22 mouse cellular contexts compared by ENCODE assay signal in genomic region chr11:9731300-9731699, GRCm38 (mm10).
DNase-seq lines count a peak whose midpoint lies in the region; ATAC-seq and TF ChIP-seq lines count a peak whose summit lies in the region.
"Had no signal": no experiment of that assay in that cellular context is flagged by ENCODE, and none has a peak within 500 bp of the region (broad histone marks: within the 10 kb centered on the region; RNA-seq: fewer than 3 reads in every experiment).

No protein-coding gene starts in this region.

- H3K27ac ChIP-seq in lung, embryonic 14.5 days (ENCODE audit: low read depth): no peak overlapping the region
- peak overlapping the region; percentile 17; the same call in 1 of the 2 replicates for H3K27ac ChIP-seq in lung, embryonic 16.5 days (ENCODE audit: low read length)
- H3K27ac ChIP-seq: embryonic facial prominence, embryonic 10.5 days; embryonic facial prominence, embryonic 12.5 days; forebrain, embryonic 13.5 days; forebrain, embryonic 15.5 days had no signal

- no peak overlapping the region for H3K9ac ChIP-seq in lung, embryonic 14.5 days
- no peak overlapping the region for H3K9ac ChIP-seq in lung, embryonic 16.5 days (ENCODE audit: low read length)
- H3K9ac ChIP-seq: embryonic facial prominence, embryonic 12.5 days; forebrain, embryonic 13.5 days; forebrain, embryonic 15.5 days; forebrain, postnatal 0 days had no signal

- no peak overlapping the region for H3K4me2 ChIP-seq in lung, embryonic 14.5 days
- H3K4me2 ChIP-seq in lung, embryonic 16.5 days (ENCODE audit: low read depth, low read length): peak overlapping the region; percentile 20; the same call in 1 of the 2 replicates
- H3K4me2 ChIP-seq: embryonic facial prominence, embryonic 12.5 days; forebrain, embryonic 13.5 days; forebrain, embryonic 15.5 days had no signal

- no peak for TF ChIP-seq CTCF in lung, embryonic 14.5 days (IDR thresholded peaks at IDR 0.05; ENCODE audit: low read depth)
- TF ChIP-seq CTCF in lung, adult 2 months (IDR thresholded peaks at IDR 0.05; ENCODE audit: insufficient read depth, low read length): no peak

- H3K4me3 ChIP-seq in lung, embryonic 14.5 days (ENCODE audit: low read depth, low read length): no peak overlapping the region
- H3K4me3 ChIP-seq in lung, embryonic 16.5 days (ENCODE audit: low read length): no peak overlapping the region
- H3K4me3 ChIP-seq in lung, adult 2 months (replicated peaks; ENCODE audit: extremely low read depth, low read depth, low read length): no peak overlapping the region
- H3K4me3 ChIP-seq: embryonic facial prominence, embryonic 10.5 days; embryonic facial prominence, embryonic 12.5 days; forebrain, embryonic 13.5 days; forebrain, embryonic 15.5 days had no signal

- no peaks in the 10 kb centered on the region for H3K36me3 ChIP-seq in lung, embryonic 14.5 days (ENCODE audit: insufficient read depth)
- H3K36me3 ChIP-seq in lung, embryonic 16.5 days (ENCODE audit: control insufficient read depth, insufficient read depth, low read length): no peaks in the 10 kb centered on the region
- H3K36me3 ChIP-seq: embryonic facial prominence, embryonic 10.5 days; embryonic facial prominence, embryonic 12.5 days; forebrain, embryonic 15.5 days; G1E had no signal

- 61% methylated on average over 1 of the region's 1 CpGs for WGBS in lung, embryonic 14.5 days
- WGBS in lung, embryonic 16.5 days: 56% methylated on average over 1 of the region's 1 CpGs
- WGBS in lung, adult 2 months: 63% methylated on average over 1 of the region's 1 CpGs

- ATAC-seq in lung, embryonic 14.5 days (ENCODE audit: insufficient read depth): peak; percentile 79
- peak; percentile 88 for ATAC-seq in lung, embryonic 16.5 days (ENCODE audit: low read depth)
- ATAC-seq: CD4-positive, CD25-positive, alpha-beta regulatory T cell, adult 4 months; forebrain, embryonic 13.5 days; forebrain, embryonic 15.5 days; forebrain, postnatal 0 days had no signal

- TF ChIP-seq POLR2A in lung, adult 2 months (IDR thresholded peaks at IDR 0.05; ENCODE audit: borderline replicate concordance, extremely low read depth, low read depth, low read length): no peak

- H3K9me3 ChIP-seq in lung, embryonic 14.5 days (ENCODE audit: low read depth, low read length): no peaks in the 10 kb centered on the region
- no peaks in the 10 kb centered on the region for H3K9me3 ChIP-seq in lung, embryonic 16.5 days (ENCODE audit: control insufficient read depth, low read length)
- H3K9me3 ChIP-seq: embryonic facial prominence, embryonic 10.5 days; embryonic facial prominence, embryonic 12.5 days; forebrain, embryonic 13.5 days; forebrain, embryonic 15.5 days; G1E had no signal

- no peaks in the 10 kb centered on the region for H3K27me3 ChIP-seq in lung, embryonic 14.5 days (ENCODE audit: insufficient read depth, low read length)
- H3K27me3 ChIP-seq in lung, embryonic 16.5 days (ENCODE audit: control insufficient read depth, insufficient read depth, low read depth, low read length): no peaks in the 10 kb centered on the region
- H3K27me3 ChIP-seq: CH12.LX; embryonic facial prominence, embryonic 12.5 days; forebrain, embryonic 13.5 days; forebrain, embryonic 15.5 days had no signal

- peak; percentile 14 for DNase-seq in lung, embryonic 14.5 days
- DNase-seq in lung, postnatal 4 days: no peak
- no peak for DNase-seq in lung, adult 2 months
- DNase-seq in Muller cell, postnatal 12 days (ENCODE audit: inconsistent ontology term): peak; percentile 11
- DNase-seq: adrenal gland, adult 2 months; adrenal gland, postnatal 10 days; adrenal gland, postnatal 36 days; B cell, adult 2 months; cerebellum, adult 11-12 months; cerebellum, adult 2 months; cerebellum, adult 9-10 months; cerebellum, postnatal 10 days; cerebellum, postnatal 25 days; forebrain, postnatal 0 days had no signal

- no peaks in the 10 kb centered on the region for H3K4me1 ChIP-seq in lung, embryonic 14.5 days (ENCODE audit: insufficient read depth)
- peaks cover 2% of the 10 kb centered on the region; the same call in 1 of the 2 replicates for H3K4me1 ChIP-seq in lung, embryonic 16.5 days (replicated peaks; ENCODE audit: control insufficient read depth, insufficient read depth, low read length)
- no peaks in the 10 kb centered on the region for H3K4me1 ChIP-seq in lung, adult 2 months (ENCODE audit: control insufficient read depth, insufficient read depth, low read length)
- H3K4me1 ChIP-seq: embryonic facial prominence, embryonic 10.5 days; embryonic facial prominence, embryonic 12.5 days; forebrain, embryonic 13.5 days; forebrain, embryonic 15.5 days had no signal

Comparison
In these comparisons a context has a peak if more than half of its experiments do, and no peak if none do; other contexts are left out.
1. DNase-seq: peak in lung, embryonic 14.5 days (single experiment) and Muller cell, postnatal 12 days (single experiment); none in lung, postnatal 4 days (0 of 2) and lung, adult 2 months (single experiment).